Mouse (Mus musculus) retina, postnatal 1 day (tissue): ENCODE data around the gene B4gat1.

Experiments used
- DNase-seq: peaks from one replicate; pipeline ENCODE4 v3.0.0-alpha.2; 2012

The B4gat1 gene

DNA sequence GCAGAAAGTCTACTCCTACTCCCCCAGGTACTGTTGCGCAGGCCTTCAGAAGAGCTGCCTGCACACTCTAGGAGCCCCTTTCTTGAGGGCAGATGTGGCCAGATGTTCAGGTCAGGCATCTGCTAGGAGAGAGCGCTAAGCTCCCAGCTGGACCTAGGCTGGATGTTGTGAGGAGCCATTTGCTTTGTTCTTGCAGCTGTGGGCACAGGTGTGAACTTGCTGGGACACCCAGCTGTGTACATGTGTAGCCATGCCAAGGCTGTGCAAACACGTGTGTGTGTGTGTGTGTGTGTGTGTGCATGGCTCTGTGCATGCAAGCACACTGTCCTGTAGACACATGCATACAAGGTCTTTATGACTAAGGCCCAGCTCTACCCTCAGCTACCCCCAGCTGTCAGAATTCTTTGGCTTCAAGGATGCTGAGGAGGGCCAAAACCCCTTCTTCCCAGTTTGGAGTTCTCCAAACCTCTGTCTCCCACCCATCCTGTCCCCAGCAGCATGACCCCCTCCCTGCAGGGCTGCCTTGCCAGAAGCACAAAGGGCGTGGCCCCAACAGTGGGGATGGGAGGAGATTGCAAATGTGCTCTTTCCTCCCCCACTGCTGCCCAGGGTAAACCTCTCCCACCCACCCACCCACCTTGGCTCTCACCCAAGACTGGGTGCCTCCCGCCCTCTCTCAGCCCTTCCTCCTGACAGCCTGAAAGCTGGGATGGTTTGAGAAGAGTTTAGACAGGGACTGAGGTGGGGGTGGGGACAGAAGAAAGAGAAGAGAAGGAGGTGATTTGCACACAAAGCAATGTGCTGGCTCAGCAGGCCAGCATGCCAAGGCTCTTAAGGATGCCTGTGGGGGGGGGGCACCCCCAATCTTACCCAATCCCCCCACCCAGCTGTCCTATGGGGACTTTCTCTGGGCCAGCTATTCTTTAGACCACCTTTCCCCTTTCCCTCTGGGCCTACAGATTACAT lies 22.0 kb downstream of the B4gat1 start:
- no peak for DNase-seq

GRCm38 (mm10) chr19:5062041-5062440 lies 23.4 kb downstream of the B4gat1 start:
- no peak for DNase-seq

DNA sequence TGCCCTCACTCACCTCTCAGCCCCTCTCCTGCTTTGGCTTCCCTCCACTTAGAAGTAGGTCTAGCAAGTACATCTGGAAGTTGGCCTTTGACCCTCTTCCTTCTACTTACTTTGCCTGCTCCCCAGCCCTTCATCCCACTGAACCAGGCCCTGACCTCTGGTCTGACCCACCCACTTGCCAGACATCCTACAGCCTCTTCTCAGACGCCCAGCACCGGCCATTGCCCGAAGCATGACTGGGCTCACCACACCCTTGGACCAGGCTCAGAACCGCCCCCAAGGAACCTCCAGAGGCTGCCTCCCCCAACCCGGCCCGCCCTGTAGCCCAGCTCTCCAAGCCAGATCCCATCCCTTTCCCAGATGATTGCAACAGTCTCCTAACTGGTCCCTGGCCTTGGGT lies 23.8 kb downstream of the B4gat1 start:
- no peak for DNase-seq

DNA sequence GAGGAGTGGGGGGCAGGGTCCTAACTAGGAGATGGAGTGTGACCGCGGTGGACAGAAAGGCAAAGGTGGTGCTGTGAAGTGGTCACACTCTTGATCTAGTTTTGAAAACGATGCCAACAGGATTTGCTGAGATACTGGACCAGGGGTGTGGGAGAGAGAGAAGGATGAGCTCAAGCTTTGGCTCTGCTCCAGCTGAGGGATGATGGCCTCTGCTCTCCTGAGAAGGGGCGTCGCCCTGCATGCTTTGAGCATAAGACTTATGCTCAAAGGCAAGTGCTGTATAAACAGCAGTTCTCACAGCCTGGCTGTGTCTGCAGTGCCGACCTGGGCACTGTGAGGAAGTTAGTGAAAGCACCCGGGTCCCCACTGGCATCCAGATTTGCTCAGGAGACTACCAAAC lies 26.5 kb downstream of the B4gat1 start:
- DNase-seq, result peak; percentile 39

DNA sequence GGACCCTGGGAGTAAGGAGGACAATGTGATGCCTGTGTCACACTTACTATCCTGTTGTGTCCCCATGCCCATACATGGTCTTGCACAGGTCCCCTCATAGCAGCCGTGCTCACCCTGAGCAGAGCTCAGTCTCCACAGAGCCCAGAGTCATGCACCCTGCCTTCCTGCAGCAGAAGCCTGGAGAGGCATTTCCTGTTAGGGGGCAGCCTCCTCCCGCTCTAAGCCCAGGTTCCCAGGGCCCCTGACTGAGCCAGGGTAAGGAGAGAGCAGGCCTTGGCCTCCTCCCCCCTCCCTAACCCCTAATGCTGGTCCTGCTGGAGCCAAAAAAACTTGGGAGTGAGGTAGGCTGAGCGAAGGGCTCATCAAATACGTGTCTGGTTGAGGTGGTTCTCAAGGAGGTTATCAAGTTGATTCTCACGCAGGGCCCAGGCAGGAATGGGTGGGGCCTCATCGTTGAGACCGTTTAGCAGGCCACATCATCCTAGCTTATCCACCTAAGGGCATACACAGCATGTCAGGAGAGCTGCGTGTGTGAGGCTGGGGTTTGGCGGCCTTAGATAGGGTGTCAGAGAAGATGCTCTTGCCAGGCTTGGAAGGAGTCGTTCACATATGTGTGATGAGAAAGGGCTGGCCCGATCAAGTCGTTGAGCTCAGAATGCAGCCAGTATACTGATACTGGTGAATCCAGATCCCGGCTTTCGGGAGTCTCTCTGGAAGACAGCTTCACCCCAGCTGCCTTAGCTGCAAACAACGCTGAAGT lies 28.6 kb downstream of the B4gat1 start:
- DNase-seq, result no peak

DNA sequence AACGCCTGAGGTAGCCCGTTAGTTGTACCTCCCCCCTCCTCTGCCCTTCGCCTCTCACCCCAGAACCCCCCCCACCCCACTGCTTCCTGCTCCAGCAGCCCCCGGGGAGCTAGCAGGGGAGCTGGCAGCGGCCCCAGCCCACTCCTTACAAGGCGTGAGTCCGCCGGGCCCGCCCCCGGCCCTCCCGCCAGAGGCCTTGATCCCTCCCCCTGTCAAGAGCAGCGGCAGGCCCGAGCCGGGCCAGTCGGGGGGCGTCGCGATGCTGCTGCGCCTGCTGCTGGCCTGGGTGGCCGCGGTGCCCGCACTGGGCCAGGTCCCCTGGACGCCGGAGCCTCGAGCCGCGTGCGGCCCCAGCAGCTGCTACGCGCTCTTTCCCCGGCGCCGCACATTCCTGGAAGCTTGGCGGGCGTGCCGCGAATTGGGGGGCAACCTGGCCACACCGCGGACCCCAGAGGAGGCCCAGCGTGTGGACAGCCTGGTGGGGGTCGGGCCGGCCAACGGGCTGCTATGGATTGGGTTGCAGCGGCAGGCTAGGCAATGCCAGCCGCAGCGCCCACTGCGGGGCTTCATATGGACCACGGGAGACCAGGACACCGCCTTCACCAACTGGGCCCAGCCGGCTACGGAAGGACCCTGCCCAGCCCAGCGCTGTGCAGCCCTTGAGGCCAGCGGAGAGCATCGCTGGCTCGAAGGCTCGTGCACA lies 29.4 kb downstream of the B4gat1 start, which contains the start of gene Cd248:
Cd248 (plus strand) TSS at position 212 of the 703 bp plus-strand sequence.
- DNase-seq, result peak; percentile 82

DNA sequence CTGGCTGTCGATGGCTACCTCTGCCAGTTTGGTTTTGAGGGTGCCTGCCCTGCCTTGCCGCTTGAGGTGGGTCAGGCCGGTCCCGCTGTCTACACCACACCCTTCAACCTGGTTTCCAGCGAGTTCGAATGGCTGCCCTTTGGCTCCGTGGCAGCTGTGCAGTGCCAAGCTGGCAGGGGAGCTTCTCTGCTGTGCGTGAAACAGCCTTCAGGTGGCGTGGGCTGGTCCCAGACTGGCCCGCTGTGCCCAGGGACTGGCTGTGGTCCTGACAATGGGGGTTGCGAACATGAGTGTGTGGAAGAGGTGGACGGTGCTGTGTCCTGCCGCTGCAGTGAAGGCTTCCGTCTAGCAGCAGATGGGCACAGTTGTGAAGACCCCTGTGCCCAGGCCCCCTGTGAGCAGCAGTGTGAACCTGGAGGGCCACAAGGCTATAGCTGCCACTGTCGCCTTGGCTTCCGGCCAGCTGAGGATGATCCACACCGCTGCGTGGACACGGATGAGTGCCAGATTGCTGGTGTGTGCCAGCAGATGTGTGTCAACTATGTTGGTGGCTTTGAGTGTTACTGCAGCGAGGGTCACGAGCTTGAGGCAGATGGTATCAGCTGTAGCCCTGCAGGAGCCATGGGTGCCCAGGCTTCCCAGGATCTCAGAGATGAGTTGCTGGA lies 30.1 kb downstream of the B4gat1 start:
- DNase-seq, result peak; percentile 81

DNA sequence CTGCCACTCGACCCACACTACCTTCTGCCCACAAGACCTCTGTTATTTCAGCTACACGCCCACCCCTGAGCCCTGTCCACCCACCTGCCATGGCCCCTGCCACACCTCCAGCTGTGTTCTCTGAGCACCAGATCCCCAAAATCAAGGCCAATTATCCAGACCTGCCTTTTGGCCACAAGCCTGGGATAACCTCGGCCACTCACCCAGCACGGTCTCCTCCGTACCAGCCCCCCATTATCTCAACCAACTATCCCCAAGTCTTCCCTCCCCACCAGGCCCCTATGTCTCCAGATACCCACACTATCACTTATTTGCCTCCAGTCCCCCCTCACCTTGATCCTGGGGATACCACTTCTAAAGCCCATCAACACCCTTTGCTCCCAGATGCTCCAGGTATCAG lies 30.9 kb downstream of the B4gat1 start:
- no peak for DNase-seq

DNA sequence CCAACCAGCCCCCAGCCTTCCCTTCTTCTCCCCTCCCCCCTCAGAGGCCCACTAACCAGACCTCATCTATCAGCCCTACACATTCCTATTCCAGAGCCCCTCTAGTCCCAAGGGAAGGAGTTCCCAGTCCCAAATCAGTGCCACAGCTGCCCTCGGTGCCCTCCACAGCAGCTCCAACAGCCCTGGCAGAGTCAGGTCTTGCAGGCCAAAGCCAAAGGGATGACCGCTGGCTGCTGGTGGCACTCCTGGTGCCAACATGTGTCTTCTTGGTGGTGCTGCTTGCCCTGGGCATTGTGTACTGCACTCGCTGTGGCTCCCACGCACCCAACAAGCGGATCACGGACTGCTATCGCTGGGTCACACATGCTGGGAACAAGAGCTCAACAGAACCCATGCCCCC lies 31.4 kb downstream of the B4gat1 start:
- DNase-seq, result no peak

- DNase-seq, result no peak
Observed at GRCm38 (mm10) chr19:5071077-5071476, 32.5 kb downstream of the B4gat1 start.

DNA sequence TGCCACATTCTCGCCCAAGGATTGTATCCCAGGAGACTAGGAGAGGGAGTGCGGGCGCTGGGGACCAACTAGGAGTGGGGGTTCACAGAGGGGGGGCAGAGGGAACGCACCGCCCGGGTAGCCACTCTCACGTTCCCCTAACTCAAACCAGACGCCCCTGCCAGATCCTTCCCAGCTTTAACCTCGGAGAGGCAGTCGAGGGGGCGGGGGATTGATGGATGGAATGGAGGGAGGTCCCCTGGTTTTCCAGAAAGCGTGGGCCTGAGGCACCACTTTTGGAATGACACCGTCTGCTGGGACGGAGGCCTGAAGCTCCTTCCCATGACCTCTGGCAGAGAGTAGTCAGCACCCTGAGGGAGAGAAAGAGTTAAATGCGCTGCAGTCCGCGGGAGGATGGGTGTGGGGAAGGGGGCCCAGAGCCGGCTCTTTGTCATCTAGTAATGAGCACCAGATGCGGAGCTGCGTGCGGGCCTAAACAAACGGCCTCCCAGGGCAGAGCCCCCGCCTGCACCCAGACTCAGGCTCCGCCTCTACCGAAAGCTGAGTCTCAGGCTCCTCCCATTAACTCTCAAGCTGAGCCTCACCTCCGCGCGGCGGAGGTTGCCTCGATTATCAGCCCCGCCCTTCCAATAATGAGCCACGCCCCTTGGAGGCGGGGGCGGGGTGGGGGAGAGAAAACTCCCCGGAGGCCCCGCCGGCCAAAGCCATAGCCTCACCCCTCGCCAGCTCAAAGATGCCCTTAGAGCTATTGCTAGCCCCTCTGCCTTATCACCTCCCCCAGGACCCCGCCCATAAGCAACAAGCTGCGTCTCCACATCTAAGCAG lies 33.1 kb downstream of the B4gat1 start:
- DNase-seq, result peak; percentile 87

GRCm38 (mm10) chr19:5072389-5073019 lies 33.9 kb downstream of the B4gat1 start:
- peak; percentile 44 for DNase-seq

DNA sequence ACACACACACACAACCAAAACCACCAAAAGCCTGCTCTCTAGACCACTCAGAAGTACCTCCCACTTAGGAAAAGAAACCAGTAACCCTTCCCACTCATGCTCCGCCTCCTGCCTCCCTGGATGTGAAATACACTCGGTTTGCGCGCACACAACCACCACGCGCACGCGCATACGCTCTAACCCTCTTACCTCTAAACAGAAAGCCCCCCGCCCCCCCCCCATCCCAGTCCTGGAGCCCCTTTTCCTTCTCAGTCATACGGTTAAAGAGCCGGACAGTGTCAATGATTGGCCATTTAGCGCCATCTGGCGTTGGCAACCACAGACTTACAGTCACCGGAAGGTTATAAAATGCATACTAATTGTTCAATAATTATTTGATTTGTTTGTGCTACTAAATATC lies 34.4 kb downstream of the B4gat1 start:
- DNase-seq, result peak; percentile 84

- no peak for DNase-seq
Observed at GRCm38 (mm10) chr19:5073518-5073917, 34.9 kb downstream of the B4gat1 start.

DNA sequence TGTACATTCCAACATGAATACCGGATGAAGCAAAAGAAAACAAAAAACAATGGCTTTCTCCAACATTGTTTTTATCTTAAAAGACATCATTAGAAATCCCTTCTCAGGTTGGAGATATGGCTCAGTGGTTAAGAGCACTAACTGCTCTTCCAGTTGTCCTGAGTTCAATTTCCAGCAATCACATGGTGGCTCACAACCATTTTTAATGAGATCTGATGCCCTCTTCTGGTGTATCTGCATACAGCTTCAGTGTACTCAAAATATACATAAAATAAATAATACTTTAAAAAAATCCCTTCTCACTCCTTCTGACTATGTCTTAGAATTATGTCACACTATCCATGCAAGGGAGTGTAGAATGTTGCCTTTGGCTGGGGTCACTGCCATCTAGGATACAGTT lies 40.7 kb downstream of the B4gat1 start:
- no peak for DNase-seq

DNA sequence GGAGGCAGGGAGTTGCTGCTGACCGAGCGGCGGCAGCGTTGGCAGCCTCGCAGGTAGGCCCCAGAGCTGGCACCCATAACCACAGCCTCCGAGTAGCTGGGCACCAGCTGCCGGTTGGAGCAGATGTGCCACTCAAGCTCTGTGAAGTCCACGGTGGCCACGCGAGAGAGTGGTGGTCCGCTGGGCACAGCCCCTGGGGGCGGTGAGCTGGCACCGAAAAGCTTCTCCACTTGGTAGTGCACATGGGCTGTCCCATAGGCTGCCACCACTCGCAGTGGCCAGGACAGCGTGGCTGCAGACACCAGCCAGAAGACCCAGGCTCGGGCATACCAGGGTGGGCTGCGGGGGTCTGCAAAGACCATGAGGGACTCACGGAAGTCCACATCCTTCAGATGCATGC lies 43.4 kb downstream of the B4gat1 start:
- no peak for DNase-seq

DNA sequence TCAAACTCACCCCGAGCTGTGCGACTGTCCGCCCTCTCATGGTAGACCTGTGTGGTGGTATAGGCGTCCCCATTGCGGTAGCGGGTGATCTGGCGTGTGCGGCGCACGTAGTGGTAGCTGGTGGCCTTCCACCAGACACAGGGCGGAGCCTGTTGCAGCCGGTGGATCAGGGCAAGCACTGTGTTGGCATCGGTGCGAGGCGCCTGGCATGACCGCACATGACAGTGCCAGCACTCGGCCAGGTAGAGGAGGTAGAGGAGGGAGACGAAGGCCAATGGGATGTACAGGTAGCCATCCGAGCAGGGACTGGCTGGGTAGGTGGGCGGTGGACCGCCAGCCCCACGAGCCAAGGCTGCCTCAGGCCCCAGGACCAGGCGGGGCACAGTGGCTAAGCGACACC lies 44.0 kb downstream of the B4gat1 start:
- no peak for DNase-seq

DNA sequence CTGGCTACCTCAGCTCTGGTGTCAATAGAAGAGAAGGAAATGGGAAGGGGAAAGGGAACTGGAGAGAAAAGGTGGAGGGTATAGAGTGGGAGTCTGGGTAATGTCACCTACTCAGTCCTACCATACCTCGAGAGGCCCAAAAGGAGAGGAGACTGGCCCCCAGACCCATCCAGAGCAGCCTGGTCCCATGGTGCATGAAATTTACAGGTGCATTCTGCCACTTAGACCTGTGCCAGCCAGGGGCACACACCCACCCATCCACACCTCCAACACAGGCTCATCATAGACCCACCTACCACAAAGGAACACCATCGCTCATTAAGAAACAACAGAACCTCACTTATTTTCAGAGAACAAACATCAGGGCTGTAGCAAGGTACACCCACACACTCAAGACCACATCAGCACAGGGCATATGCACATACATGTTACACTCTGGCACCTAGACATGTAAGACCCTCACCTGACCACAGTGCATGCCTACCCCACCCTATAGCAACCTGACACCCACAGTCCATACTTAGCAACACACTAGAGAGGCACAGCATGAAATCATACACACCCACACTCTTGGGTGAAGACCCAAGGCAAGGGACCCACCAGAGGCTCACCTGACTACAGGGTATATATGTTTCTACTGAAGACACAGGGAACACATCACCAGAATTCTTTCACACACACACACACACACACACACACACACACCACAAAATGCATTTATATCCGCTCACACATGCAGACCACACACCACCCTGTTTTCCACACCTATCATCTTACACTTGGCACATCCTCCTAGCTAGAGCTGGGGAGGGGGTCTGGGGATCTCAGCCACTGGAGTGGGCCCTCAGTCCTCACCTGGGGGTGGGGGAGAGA lies 45.6 kb downstream of the B4gat1 start:
- DNase-seq, result no peak

- DNase-seq, result no peak
Observed at GRCm38 (mm10) chr19:5084834-5085144, 46.2 kb downstream of the B4gat1 start.

- peak; percentile 56 for DNase-seq
Observed at GRCm38 (mm10) chr19:5085145-5085863, 46.7 kb downstream of the B4gat1 start, which contains the start of gene Tmem151a. Gene Tmem151a, minus strand, starts transcription at chr19:5085531.
